Mouse (Mus musculus) liver, postnatal 0 days (tissue): ENCODE measurements around the gene Tmem251. TPM values are rescaled to one million over a fixed set of nuclear protein-coding genes. Genes with fewer than 3 reads are reported as not detected.
A peak's percentile ranks its signal among the peaks of the same experiment; 100 is the strongest.

Experiments
- ATAC-seq: fragments of 200-750 bp; cut with Nextera tagmentation; 2 replicates; pipeline ENCODE4 v1.8.0; 2017; ENCODE audit warnings: mild to moderate bottlenecking, moderate library complexity
- DNase-seq: peaks from one replicate; pipeline ENCODE4 v3.0.0-alpha.2; 2016
- H3K27ac ChIP-seq: fragments of 300-500 bp; sonication (generic); 2 replicates; pipeline ENCODE4 v1.5.1; 2014; ENCODE audit warnings: antibody characterized with exemption, moderate library complexity, mild to moderate bottlenecking, low read depth
- H3K27me3 ChIP-seq: fragments of 300-500 bp; sonication (generic); 2 replicates; pipeline ENCODE4 v1.6.1; 2014; ENCODE audit warnings: low read length, control low read depth, mixed read lengths; ENCODE audit not compliant: insufficient read depth
- H3K36me3 ChIP-seq: fragments of 300-500 bp; sonication (generic); replicated peaks from 2 replicates; pipeline ENCODE4 v1.6.1; 2014; ENCODE audit warnings: mild to moderate bottlenecking, control low read depth, low read length, moderate library complexity, mixed read lengths; ENCODE audit not compliant: insufficient read depth
- H3K4me1 ChIP-seq: fragments of 300-500 bp; sonication (generic); 2 replicates; pipeline ENCODE4 v1.6.1; 2014; ENCODE audit warnings: antibody characterized with exemption, mild to moderate bottlenecking, control low read depth; ENCODE audit not compliant: insufficient read depth
- H3K4me2 ChIP-seq: fragments of 300-500 bp; sonication (generic); 2 replicates; pipeline ENCODE4 v1.6.1; 2014; ENCODE audit warnings: low read depth, mild to moderate bottlenecking, low read length, moderate library complexity, mixed read lengths
- H3K4me3 ChIP-seq: fragments of 300-500 bp; sonication (generic); 2 replicates; pipeline ENCODE4 v1.5.1; 2014; ENCODE audit warnings: low read depth, low read length
- H3K9ac ChIP-seq: fragments of 300-500 bp; sonication (generic); replicated peaks from 2 replicates; pipeline ENCODE4 v1.6.1; 2014; ENCODE audit warnings: mild to moderate bottlenecking, moderate library complexity
- H3K9me3 ChIP-seq: fragments of 300-500 bp; sonication (generic); 2 replicates; pipeline ENCODE4 v1.6.1; 2016; ENCODE audit warnings: mild to moderate bottlenecking, control low read depth, low read length, mixed read lengths
- CTCF ChIP-seq: sonication (generic); IDR thresholded peaks from 2 replicates; pipeline ENCODE4 v1.5.1; 2016; ENCODE audit warnings: antibody characterized with exemption, low read depth
- EP300 ChIP-seq: IDR thresholded peaks from 2 replicates; pipeline ENCODE4 v1.6.1; 2016; ENCODE audit warnings: antibody characterized with exemption, low read depth, mild to moderate bottlenecking
- WGBS: fragments of 180-500 bp; shearing (Covaris S2); extraction: QIAGEN DNeasy Blood & Tissue Kit; methylation state at CpG from one replicate; pipeline ENCODE4 v1.1.7; 2014; ENCODE audit not compliant: insufficient replicate concordance; 5-methylcytosine and 5-hydroxymethylcytosine counted together
- polyA plus RNA-seq: library from polyadenylated mRNA; unstranded; fragments of >200 nt; fragmentation: Nextera tagmentation; extraction: Ambion mirVana; gene quantifications from 2 replicates; pipeline ENCODE4 v1.2.1, GENCODE M21; 2015

Gene Tmem251
- polyA plus RNA-seq, 1 experiment from 2014 or later, result 5.8 TPM

GRCm38 (mm10) chr12:102743036-102743588, 450 bp upstream of the Tmem251 start:
- Histone ChIP-seq H3K4me1 (peaks cover 19% of the 10 kb centered on the region), H3K9me3 (no peaks in the 10 kb centered on the region), H3K4me3 (peak overlapping the region; percentile 67), H3K4me2 (peak overlapping the region; percentile 81), H3K9ac (peak overlapping the region; percentile 75), H3K27ac (peak overlapping the region; percentile 92), H3K36me3 (no peaks in the 10 kb centered on the region), H3K27me3 (no peaks in the 10 kb centered on the region)
- DNase-seq (no peak), ATAC-seq (peak; percentile 55)
- no peak for TF ChIP-seq EP300
- TF ChIP-seq CTCF, result no peak
- WGBS, result 2% methylated on average over 33 of the region's 33 CpGs

- Histone ChIP-seq H3K4me1 (peaks cover 19% of the 10 kb centered on the region), H3K27ac (peak overlapping the region; percentile 92; the same call in 1 of the 2 replicates), H3K4me2 (peak overlapping the region; percentile 81), H3K9ac (no peak overlapping the region), H3K4me3 (peak overlapping the region; percentile 67), H3K27me3 (no peaks in the 10 kb centered on the region), H3K36me3 (peaks cover 4% of the 10 kb centered on the region; the same call in 1 of the 2 replicates), H3K9me3 (no peaks in the 10 kb centered on the region)
- ATAC-seq (no peak), DNase-seq (peak; percentile 31)
- WGBS, result 29% methylated on average over 6 of the region's 6 CpGs
- TF ChIP-seq CTCF, result peak; percentile 31; the same call in 1 of the 2 replicates
- TF ChIP-seq EP300, result no peak
Observed at GRCm38 (mm10) chr12:102744839-102745238, 1.3 kb downstream of the Tmem251 start.

- ATAC-seq (no peak), DNase-seq (no peak)
- peaks cover 11% of the 10 kb centered on the region; the same call in 1 of the 2 replicates for H3K4me1 ChIP-seq
- H3K27me3 ChIP-seq, result no peaks in the 10 kb centered on the region
- TF ChIP-seq CTCF (no peak), EP300 (no peak)
- H3K27ac ChIP-seq, result peak overlapping the region; percentile 3; the same call in 1 of the 2 replicates
- H3K4me3 ChIP-seq, result no peak overlapping the region
- no peak overlapping the region for H3K9ac ChIP-seq
- H3K36me3 ChIP-seq, result peaks cover 4% of the 10 kb centered on the region; the same call in 1 of the 2 replicates
- WGBS, result 71% methylated on average over 3 of the region's 3 CpGs
- no peak overlapping the region for H3K4me2 ChIP-seq
- no peaks in the 10 kb centered on the region for H3K9me3 ChIP-seq
Observed at GRCm38 (mm10) chr12:102748256-102748655, 4.7 kb downstream of the Tmem251 start.

DNA sequence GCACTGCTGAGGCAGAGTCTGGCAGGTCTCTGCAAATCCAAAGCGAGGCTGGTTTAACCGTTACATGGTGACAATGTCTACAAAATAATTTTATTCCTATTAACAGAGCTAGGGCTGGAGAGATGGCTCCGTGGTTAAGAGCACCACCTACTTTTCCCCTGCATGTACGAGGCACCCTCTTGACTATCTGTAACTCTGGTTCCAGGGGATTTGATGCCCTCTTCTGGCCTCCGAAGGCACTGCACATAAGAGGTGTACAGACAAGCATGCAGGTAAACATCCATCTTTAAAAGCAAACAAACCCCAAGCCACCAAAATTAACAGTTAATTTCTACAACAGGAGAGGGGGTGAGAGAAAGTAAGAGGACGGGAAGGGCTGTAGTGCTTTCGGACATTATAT, 12.7 kb downstream of the Tmem251 start:
- Histone ChIP-seq H3K4me1 (peaks cover 14% of the 10 kb centered on the region), H3K4me2 (peak overlapping the region; percentile 86), H3K9me3 (no peaks in the 10 kb centered on the region), H3K4me3 (peak overlapping the region; percentile 82), H3K9ac (no peak overlapping the region), H3K36me3 (0 out of 2 replicates have a peak, but pooled peaks cover 4% of the 10 kb centered on the region), H3K27ac (no peak overlapping the region), H3K27me3 (no peaks in the 10 kb centered on the region)
- 79% methylated on average over 7 of the region's 7 CpGs for WGBS
- ATAC-seq (no peak), DNase-seq (peak; percentile 64)
- TF ChIP-seq CTCF, result peak; percentile 69
- no peak for TF ChIP-seq EP300

GRCm38 (mm10) chr12:102757055-102757688, 13.6 kb downstream of the Tmem251 start:
- peaks cover 14% of the 10 kb centered on the region for H3K4me1 ChIP-seq
- peak overlapping the region; percentile 89 for H3K27ac ChIP-seq
- DNase-seq (peak; percentile 24), ATAC-seq (peak; percentile 79)
- H3K9me3 ChIP-seq, result no peaks in the 10 kb centered on the region
- no peaks in the 10 kb centered on the region for H3K27me3 ChIP-seq
- H3K4me3 ChIP-seq, result peak overlapping the region; percentile 82
- H3K4me2 ChIP-seq, result peak overlapping the region; percentile 86
- 1% methylated on average over 44 of the region's 46 CpGs for WGBS
- H3K36me3 ChIP-seq, result 0 out of 2 replicates have a peak, but pooled peaks cover 7% of the 10 kb centered on the region
- TF ChIP-seq CTCF (no peak), EP300 (no peak)
- peak overlapping the region; percentile 78 for H3K9ac ChIP-seq

DNA sequence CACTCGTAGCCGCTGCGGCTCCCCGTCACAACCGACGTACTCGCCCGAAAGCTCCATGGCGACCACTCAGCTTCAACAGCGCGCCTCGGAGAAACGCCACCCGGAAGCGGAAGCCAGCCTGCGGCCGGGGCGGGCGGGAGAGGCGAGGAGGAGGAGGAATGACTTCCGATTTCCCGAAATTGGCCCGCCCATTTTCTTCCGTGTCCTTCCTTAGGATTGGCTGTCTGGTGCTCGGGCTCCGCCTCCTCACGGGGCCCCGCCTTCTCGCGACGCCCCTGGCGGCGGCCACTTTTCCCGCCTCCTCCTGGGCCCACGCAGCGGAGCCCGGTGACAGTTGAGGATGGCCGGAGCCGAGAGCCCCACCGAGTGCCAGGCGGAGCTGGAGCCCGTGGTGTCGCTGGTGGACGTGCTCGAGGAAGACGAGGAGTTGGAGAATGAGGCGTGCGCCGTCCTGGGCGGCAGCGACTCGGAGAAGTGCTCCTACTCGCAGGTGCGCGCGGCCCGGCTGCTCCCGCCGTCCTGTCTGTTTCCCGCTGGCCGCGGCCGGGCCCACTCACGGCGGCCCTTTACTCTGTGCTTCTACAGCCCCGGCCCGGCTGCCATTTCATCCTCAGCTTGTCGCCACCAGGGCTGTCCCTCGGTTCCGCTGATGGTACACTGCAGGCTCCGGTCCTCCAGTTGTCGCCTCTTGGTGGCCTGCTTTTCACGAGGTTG, 14.3 kb downstream of the Tmem251 start, which contains the start of the genes Gm28051, Gon7 and Ubr7:
Gene Gm28051, minus strand, starts transcription at position 77 of the 714 bp plus-strand sequence.
Gene Gon7, minus strand, starts transcription at position 115 of the 714 bp plus-strand sequence.
Gene Ubr7, plus strand, starts transcription at position 279 of the 714 bp plus-strand sequence.
- Histone ChIP-seq H3K9ac (peak within 1 kb of the TSS; percentile 81), H3K27me3 (no peaks in the 10 kb centered on the region), H3K36me3 (peaks cover 7% of the 10 kb centered on the region; the same call in 1 of the 2 replicates), H3K27ac (peak within 1 kb of the TSS; percentile 89), H3K4me1 (peaks cover 14% of the 10 kb centered on the region), H3K9me3 (no peaks in the 10 kb centered on the region), H3K4me2 (peak within 1 kb of the TSS; percentile 86), H3K4me3 (peak within 1 kb of the TSS; percentile 82)
- WGBS, result under 1% methylated on average over 68 of the region's 73 CpGs
- ATAC-seq, result peak; percentile 96
- peak; percentile 97 for DNase-seq
- peak; percentile 68 for TF ChIP-seq CTCF
- TF ChIP-seq EP300, result peak; percentile 48; the same call in 1 of the 2 replicates
